Mouse (Mus musculus) retina, embryonic 14.5 days (tissue): ENCODE measurements around the gene Fgfbp3.
A peak's percentile ranks its signal among the peaks of the same experiment; 100 is the strongest.
"Not testable (repeated sequence)": the region's sequence is repeated elsewhere in the genome, so short reads cannot be mapped to it uniquely, and the experiment has no call there.

ENCODE experiments used
- DNase-seq: peaks from one replicate; pipeline ENCODE4 v3.0.0-alpha.2; 2015; ENCODE audit warnings: low spot score

Gene Fgfbp3

DNA sequence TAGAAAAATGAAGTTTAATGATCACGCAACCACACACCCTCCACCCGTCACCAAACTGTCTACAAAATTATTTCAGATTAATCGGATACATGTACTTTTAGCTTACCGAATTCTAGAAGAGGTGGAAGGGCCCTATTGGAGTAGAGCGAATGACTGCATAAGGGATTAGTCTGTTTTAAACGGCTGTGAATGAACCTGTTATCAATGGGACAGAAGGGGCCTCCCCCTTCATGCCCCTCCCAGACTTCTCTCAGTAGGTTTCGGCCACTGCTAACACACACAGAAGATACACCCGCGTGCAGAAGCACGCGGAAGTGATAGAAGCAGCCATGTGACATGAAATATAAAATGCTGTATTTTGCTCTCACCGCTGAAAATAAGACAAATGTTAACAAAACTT is at the start of gene Fgfbp3:
Gene Fgfbp3 (minus strand): TSS at position 150 of the 400 bp plus-strand sequence.
- DNase-seq, result peak; percentile 51

DNA sequence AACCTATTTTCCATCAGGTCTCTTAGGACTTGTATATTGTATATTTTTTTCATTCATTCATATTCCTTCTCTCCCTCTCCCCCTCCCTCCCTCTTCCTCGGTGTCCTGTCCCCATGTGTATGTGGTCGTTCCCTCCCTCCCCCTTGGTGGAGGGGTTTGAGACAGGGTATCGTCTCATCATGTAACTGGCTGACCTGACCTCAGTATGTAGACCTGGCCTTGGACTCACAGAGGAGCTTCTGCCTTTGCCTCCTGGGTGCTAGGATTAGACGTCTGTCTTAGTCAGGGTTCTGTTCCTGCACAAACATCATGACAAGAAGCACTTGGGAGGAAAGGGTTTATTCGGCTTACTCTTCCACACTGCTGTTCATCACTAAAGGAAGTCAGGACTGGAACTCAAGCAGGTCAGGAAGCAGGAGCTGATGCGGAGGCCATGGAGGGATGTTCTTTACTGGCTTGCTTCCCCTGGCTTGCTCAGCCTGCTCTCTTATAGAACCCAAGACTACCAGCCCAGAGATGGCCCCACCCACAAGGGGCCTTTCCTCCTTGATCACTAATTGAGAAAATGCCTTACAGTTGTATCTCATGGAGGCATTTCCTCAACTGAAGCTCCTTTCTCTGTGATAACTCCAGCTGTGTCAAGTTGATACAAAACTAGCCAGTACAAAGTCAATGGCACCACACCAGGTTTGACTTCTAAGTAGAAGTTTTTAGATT is 43.3 kb upstream of the Fgfbp3 start:
- not testable (repeated sequence) for DNase-seq

DNA sequence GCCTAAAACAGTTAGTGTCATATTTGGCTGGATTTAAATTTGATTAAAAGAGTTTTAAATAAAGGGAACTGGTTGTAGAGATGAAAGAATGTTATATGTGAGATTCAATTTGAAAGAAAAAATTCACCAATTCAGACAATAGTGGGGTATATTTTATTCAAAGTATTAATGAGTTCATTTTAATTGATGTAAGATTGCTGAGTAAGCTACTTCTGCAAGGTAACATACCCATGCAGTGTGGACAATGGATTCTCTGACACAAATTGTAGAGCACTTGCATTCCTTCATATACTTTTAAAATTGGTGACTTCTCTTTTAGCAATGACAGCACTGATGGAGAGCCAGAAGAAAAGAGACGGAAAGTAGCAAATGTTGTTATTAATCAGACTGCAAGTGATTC is 41.9 kb upstream of the Fgfbp3 start:
- DNase-seq, result no peak

DNA sequence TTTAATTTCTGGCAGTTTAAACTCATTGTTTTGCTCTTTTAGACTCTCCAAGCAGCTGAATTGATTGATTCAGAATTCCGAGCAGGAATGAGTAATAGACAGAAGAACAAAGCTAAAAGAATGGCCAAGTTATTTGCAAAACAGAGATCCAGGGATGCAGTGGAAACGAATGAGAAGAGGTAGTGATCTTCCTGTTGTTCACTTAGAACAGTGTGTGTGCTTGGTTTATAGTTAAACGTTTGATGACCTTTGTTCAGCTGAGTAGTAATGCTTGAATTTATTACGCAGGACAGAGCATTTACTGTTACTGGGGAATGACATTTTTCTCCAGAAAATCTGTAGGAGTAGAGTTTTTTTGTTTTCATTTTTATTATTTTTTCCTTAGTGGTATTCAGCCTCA is 38.9 kb upstream of the Fgfbp3 start:
- DNase-seq, result no peak

DNA sequence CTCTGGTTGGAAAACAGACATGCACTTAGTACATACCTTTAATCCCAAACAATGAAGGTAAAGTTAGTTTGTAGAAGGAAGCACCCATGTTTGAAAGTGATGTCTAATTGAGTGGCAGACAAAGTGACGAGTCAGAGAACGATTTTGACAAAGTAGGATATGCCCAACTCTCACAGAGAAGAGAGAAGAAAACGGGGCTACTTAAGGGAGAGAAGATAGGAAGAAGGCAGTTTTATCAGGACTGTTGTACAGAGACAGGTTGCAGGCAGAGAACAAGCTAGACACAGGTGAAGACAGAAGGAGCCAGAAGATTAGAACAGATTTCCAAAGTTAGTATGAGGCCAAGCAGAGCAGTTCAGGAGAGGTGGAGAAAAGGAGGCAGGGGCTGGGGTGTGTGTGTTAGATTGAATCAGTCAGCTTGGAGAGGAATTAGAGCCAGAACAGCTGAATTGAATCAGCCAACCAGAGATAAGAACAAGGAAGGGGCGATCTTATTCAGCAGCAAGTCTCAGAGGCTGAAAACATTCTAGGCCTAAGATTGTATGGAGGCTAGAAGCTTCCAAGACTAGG is 34.3 kb upstream of the Fgfbp3 start:
- DNase-seq, result no peak

DNA sequence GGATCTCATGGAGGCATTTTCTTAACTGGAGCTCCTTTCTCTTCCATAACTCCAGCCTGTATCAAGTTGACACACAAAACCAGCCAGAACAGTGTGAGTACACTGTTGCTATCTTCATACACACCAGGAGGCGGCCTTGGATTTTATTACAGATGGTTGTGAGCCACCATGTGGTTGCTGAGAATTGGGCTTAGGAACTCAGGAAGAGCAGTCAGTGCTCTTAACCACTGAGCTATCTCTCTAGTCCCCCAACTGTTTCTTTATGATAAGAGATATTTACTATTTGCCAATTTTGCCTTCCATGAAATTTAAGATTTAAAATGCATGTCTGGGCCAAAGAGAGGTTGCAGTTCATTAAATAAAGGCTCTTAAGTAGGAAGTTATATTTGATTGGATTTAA is 20.6 kb upstream of the Fgfbp3 start:
- no peak for DNase-seq

DNA sequence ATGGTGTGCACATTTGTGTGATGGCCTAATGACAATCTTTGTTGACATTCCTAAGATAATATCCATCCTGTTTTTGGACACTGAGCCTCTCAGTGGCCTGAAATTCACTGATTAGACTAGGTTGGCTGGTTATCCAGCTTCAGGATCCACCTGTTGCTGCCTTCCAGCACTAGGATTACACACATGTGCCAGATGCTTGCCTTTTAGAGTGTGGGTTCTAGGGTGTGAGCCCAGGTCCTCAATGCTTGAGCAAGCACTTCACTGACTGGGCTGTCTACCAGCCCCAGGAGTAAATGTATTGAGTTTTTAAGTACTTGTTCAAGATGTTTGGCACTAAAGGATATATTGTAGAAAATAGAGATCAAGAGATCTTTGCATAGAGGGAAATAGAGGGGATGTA is 18.6 kb upstream of the Fgfbp3 start:
- no peak for DNase-seq

DNA sequence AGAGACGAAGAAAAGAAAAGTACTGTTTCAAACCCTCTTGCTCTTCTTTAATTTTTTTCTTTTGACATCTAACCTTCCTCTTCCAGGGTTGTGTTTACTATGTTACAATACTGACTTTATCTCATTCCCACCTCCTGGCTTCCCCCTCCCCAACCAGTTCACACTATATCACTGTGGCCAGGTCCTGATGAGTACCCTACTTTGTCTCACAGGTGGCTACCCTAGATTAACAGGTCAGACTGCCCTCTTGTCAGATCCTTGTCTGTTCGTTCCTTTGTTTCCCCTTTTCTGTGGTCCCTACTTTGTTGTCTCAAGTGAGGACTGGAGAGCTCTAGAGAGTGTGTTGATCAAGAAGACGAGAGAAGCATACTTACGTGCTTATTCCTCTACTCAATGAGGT is 16.9 kb upstream of the Fgfbp3 start:
- no peak for DNase-seq

DNA sequence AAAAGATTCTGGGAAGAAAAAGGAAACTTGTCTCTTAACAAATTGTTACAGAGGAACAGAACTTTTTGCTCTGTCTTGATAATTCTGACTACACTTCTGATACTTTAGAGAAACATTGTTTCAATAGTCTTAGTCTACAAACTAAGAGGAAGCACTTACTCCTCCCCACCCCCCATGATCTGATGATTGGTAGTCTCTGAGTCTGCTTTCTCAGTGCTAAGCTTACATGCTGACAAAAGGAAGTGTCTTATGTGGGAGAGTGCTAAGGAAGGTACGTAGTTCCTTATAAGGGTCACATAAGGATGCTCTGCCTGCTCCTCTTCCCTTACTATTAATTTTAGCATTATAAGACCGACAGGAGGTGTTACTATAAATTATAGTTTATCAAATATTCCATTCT is 13.2 kb upstream of the Fgfbp3 start:
- DNase-seq, result no peak

DNA sequence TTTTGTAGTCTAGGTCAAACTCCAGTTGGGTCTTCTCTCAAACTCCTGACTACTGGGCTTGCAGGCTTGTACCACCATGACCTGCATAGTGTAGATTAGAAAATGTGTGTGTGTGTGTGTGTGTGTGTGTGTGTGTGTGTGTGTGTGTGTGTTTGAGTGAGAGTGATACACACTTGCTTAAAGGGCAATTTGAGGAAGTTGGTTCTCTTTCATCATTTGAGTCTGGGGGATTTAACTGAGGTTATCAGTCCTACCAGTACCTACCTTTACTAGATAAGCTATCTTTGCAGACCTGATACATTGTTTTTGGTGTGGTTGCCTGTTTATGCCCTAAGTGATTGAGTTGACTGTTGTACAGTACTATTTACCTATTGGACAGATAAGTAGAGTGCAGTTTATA is 12.7 kb upstream of the Fgfbp3 start:
- no peak for DNase-seq

DNA sequence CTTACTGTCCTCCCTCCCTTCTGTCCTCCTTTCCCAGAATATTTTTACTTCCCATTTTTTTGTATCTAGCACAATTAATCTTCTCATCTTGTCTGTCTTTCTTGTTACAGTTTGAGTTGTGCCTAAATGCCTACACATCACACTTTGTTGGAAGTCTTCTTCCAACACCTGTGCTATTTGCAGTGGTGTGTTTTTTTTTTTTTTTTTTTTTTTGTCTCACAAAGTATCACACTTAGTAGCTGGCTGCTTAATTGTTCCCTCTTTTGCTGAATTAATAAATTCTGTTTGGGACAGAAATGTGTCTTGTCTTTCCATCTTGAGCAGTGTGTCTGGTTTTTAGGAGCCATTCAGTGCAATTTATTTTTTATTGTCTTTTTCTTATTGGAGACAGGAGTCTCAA is 10.4 kb upstream of the Fgfbp3 start:
- no peak for DNase-seq

DNA sequence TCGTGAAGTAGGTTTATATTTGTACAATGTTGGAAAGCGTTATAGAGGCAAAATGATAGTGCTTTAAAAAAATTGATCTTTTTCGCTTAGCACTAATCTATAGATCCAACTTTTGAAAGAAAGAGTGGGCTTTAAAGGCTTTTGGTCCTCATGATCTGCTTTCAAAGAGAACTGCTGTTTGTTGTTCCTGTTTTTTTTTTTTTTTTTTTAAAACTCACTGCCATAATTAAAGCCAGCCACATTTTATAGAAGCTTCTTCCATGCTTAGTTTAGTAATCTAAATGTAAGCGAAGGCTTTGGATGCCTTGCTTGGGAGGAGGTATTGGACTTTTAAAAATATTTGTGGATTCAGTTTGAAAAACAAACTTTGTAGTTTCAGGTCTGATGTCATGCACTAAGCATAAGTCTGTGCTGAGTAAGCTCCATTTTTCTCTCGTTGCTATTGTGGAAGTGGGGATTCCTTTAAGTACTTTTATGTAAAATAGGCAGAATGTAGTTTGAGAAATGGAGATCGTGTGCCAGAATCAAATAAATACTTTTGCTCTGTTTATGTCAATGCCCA is 8.5 kb upstream of the Fgfbp3 start:
- DNase-seq, result no peak

DNA sequence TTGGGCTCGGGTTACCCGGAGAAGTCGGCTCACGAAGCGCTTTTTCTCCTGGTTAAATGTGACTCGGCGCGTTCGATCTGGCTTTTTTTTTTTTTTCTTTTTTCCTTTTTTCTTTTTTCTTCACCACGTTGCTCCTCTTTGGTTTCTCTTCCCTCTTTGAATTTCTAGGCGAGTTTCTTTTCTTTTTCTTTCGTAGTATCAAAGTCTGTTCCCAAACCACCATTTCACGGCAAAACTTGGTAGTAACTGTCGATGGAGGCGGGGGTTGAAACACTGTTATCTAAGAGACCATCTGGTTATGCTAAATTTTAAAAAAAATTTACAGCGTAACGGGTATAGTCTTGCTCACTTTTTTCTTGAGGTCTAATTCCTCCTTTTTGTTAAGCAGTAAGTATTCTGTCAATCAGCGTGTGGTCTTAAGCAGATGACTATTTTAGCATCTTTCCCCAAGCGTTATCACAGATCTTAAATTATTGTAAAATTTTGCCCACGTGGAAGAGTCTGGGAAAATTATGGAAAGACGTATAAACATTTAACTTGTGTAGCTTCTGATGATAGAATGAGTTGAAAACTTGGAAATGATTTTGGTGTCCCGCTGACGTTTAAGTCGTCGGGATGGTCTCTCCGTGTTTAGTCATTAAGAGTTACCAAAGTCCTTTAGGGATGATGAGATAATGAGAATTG is 7.3 kb upstream of the Fgfbp3 start:
- DNase-seq, result no peak

DNA sequence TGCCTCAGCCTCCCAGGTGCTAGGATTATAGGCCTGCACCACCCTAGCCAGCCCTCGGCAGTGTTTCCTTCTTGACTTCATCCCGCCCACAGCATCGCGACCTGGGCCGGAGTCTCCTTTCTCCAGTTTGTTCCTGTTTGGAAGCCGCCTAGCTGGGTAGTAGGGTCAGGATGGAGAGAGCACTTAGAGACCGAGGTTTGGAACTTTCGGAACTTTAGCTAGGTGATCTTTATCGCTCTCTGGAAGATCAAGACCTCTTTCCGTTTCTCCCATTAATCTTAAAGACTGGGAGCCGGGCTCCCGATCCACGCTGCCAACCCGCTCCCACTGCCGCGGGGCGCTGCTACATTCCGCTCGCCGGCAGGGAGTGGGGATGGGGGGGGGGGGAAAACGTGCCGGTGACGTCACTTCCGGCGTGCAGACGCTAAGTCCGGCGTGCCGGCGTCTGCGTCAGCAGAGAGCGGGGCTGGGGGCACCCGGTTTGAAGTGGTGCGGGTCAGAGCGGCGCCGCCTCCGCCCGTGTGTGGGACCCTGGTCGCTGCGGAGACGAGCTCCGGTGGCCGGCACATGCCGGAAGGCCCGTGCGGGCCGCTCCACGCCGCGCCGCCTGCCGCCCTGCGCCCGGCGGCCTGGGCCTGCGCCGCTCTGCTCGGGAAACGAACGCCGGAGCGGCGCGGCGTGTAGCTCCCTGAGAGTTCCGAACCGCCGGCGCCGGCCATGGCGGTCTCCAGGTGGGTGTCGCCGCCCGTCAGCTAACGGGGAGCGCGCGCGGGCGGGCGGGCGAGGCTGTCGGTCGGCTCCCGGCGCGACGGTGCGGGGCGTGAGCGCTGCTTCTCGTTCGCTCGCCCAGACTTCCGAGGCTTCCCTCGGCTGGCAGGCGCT is 6.5 kb upstream of the Fgfbp3 start, which contains the start of gene Btaf1:
Gene Btaf1 (plus strand): TSS at position 409 of the 882 bp plus-strand sequence.
- DNase-seq, result peak; percentile 92

DNA sequence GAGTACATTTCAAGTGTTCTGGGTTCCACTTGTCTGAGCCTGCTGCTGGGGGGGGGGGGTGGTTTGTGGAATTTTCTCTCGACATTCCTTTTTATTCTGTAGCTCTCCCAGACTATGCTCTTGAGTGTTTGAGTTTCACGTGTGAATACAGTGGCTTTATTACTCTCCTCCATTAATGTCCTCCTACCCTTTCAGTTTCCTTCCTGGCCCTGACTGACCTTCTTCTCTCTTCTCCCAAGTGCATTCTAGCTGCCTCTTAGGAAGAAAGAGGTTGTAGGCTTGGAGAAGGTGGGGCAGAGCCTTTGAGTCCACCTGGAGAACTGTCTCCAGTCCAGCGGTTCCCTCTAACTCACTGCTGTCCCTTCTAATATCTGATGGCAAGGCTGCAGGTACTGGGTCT is 3.5 kb upstream of the Fgfbp3 start:
- DNase-seq, result no peak

DNA sequence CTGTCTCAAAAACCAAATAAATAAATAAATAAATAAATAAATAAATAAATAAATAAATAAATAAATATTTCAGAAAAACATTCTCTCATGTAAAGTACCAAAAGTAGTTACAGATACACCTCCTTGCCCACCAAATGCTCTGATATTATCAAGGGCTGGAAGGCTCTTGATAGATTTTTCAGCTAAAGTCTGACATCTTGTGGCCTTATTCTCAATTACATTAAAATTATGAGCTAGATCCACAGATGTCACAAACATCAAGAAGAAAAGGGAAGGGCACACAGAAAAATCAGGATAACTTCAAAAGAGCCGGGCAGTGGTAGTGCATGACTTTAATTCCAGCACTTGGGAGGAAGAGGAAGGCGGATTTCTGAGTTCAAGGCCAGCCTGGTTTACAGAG is 2.6 kb upstream of the Fgfbp3 start:
- DNase-seq, result peak; percentile 87

DNA sequence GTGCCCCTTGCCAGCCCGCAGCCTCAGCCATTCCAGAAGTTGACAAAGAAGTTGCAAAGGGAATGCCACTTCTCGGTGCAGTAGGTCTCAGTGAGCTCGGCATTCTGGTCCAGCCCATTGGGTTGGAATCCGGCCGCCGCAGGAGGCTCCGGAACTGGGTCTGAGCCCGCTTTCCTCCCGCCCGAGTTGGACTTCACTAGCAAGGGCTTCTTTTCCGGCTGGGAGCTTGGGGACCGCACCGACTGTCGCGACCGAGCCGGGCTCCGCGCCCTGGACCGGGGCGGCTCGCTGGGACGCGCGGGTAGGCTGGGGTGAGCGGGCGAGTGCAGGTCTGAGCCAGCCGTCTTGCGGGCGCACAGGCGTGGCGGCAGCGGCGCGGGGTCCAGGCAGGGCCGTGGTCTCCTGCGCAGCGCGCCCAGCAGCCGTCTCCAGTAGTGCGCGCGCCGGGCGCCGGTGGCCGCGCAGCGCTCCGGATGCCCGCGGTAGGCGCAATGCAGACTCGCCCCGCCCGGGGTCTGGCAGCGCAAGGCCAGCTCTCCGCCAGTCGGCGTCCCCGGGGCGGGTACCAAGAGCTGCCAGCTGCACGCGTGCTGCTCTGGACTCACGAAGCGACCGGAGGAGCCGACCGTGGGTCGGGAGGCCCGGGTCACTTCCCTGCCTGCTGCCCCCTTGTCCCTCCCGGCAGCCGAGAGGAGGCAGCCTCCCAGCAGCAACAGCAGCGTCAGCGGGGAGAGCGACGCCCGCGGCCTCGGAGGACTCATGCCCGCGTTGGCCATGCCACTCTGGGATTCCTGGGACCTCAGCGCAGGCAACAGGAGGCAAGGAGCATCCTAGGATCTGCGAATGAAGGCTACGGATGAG is 744 bp downstream of the Fgfbp3 start:
- peak; percentile 85 for DNase-seq

DNA sequence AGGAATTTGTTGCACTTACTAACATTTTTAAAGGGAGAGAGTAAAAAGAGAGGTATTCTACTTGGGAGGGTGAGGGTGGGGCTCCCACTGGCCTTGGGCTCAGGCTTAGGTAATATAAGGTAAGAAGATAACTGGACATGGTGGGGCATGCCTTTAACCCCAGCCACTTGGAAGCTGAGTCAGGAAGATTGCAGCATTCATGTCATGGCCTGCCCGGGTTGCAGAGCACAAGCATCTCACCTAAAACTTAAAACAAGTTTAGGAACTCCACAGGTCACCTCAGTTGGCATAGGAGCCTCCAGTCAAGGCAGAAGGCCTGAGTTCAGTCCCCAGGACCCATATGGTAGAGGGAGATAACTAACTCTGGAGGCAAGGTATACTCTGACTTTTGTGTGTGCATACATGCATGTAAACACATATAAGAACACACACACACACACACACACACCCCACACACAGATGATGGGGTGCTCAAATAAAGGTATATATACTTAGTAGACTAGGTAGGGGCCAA is 2.5 kb downstream of the Fgfbp3 start:
- DNase-seq, result no peak

DNA sequence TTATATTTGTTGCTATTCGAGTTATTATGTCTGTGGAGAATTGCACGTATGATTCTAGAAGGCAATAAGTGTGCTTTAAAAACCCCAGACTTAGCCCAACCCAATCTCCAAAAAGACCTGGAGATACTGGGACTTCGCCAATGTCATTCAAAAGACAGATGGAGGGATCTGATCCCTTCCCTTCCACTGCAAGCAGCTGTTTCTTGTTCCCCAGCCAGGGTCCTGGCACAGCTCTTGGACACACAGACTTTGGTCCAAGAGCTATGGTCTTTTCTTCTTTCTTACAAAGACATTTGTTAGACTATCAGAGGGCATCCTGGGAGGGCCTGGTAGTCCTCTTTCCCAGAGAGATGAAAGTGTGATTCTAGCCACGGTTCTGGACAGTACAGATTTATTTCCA is 3.2 kb downstream of the Fgfbp3 start:
- DNase-seq, result no peak

DNA sequence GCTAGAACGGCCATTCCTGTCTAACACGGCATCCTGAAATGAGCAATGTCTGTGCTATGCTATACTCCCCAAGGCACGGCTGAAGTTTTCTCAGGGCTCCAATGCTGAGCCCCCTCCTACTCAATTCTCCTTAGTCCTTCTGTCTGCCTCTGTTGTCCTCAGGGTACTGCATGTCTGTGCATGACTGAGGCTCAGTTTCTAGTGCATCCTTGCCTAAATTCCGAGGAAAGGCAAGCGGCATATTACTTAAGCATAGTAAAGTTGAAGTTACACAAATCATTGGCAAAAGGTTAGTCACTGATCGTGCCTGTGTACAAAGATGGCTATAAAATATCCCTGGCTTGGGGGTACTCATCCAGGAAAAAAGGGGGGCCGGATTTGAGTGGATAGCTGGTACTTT is 6.4 kb downstream of the Fgfbp3 start:
- no peak for DNase-seq
